Mouse (Mus musculus) small intestine, adult 2 months (tissue): Measurements from ENCODE around the gene Csnk2a2. TPM values are rescaled to one million over a fixed set of nuclear protein-coding genes. Genes with fewer than 3 reads are reported as not detected.
A peak's percentile ranks its signal among the peaks of the same experiment; 100 is the strongest.

Source experiments
- H3K27ac ChIP-seq: fragments of 200-500 bp; 2 replicates; pipeline ENCODE4 v1.5.1; 2012; ENCODE audit warnings: low read depth, low read length, control low read depth, inconsistent platforms; ENCODE audit not compliant: insufficient read depth
- H3K27me3 ChIP-seq: fragments of 200-500 bp; 2 replicates; pipeline ENCODE4 v1.6.1; 2012; ENCODE audit warnings: mild to moderate bottlenecking, moderate library complexity, low read length, inconsistent platforms; ENCODE audit not compliant: control insufficient read depth, insufficient read depth
- H3K36me3 ChIP-seq: fragments of 200-500 bp; 2 replicates; pipeline ENCODE4 v1.6.1; 2012; ENCODE audit warnings: mild to moderate bottlenecking, low read length, control low read depth, inconsistent platforms; ENCODE audit not compliant: control insufficient read depth, insufficient read depth
- H3K4me1 ChIP-seq: fragments of 200-500 bp; 2 replicates; pipeline ENCODE4 v1.6.1; 2012; ENCODE audit warnings: low read length, inconsistent platforms, mixed read lengths; ENCODE audit not compliant: control insufficient read depth, insufficient read depth, insufficient read length
- H3K4me3 ChIP-seq: fragments of 200-500 bp; 2 replicates; pipeline ENCODE4 v1.5.1; 2012; ENCODE audit warnings: low read depth, mild to moderate bottlenecking, control low read depth, inconsistent platforms, low read length, moderate library complexity
- CTCF ChIP-seq: fragments of 200-500 bp; IDR thresholded peaks from 2 replicates; pipeline ENCODE4 v1.5.1; 2012; ENCODE audit warnings: low read depth, mild to moderate bottlenecking, control low read depth, inconsistent platforms, low read length, moderate library complexity, mixed read lengths; ENCODE audit not compliant: insufficient replicate concordance, insufficient read length; ENCODE audit errors: extremely low read depth
- POLR2A ChIP-seq: fragments of 200-500 bp; IDR thresholded peaks from 2 replicates; pipeline ENCODE4 v1.6.1; 2012; ENCODE audit warnings: low read depth, mild to moderate bottlenecking, control low read depth, inconsistent platforms, low read length, moderate library complexity
- WGBS: fragments of 180-500 bp; shearing (Covaris S2); methylation state at CpG from one replicate; pipeline ENCODE4 v1.1.7; 2018; 5-methylcytosine and 5-hydroxymethylcytosine counted together
- polyA plus RNA-seq: library from polyadenylated mRNA; depleted of rRNA; stranded (reverse); fragments of >200 nt; gene quantifications from 2 replicates; pipeline ENCODE4 v1.2.3, GENCODE M21; 2012

Csnk2a2 gene
- polyA plus RNA-seq, 1 experiment: 8.2 TPM

- WGBS: 50% methylated on average over 5 of the region's 5 CpGs
- TF ChIP-seq POLR2A: no peak
- no peak for TF ChIP-seq CTCF
Observed at GRCm38 (mm10) chr8:95440168-95440709, 49.6 kb downstream of the Csnk2a2 start.

GRCm38 (mm10) chr8:95439421-95439820 is 50.4 kb downstream of the Csnk2a2 start:
- TF ChIP-seq POLR2A (no peak), CTCF (no peak)

More at GRCm38 (mm10) chr8:95440168-95440709, 49.6 kb downstream of the Csnk2a2 start:
- H3K27me3 ChIP-seq: no peaks in the 10 kb centered on the region
- no peak overlapping the region for H3K27ac ChIP-seq
- no peak overlapping the region for H3K4me3 ChIP-seq
- H3K36me3 ChIP-seq: no peaks in the 10 kb centered on the region
- no peaks in the 10 kb centered on the region for H3K4me1 ChIP-seq

GRCm38 (mm10) chr8:95437341-95437992 is 52.4 kb downstream of the Csnk2a2 start:
- 40% methylated on average over 5 of the region's 5 CpGs for WGBS
- Histone ChIP-seq H3K4me1 (peaks cover 7% of the 10 kb centered on the region), H3K27me3 (no peaks in the 10 kb centered on the region), H3K27ac (no peak overlapping the region), H3K36me3 (no peaks in the 10 kb centered on the region), H3K4me3 (no peak overlapping the region)
- TF ChIP-seq CTCF (no peak), POLR2A (no peak)

More at GRCm38 (mm10) chr8:95439421-95439820, 50.4 kb downstream of the Csnk2a2 start:
- Histone ChIP-seq H3K27ac (no peak overlapping the region), H3K4me3 (no peak overlapping the region), H3K27me3 (no peaks in the 10 kb centered on the region), H3K36me3 (no peaks in the 10 kb centered on the region), H3K4me1 (no peaks in the 10 kb centered on the region)
- 91% methylated on average over 2 of the region's 2 CpGs for WGBS

- no peak overlapping the region for H3K27ac ChIP-seq
- H3K36me3 ChIP-seq: no peaks in the 10 kb centered on the region
- 93% methylated on average over 3 of the region's 3 CpGs for WGBS
Observed at GRCm38 (mm10) chr8:95435930-95436329, 53.9 kb downstream of the Csnk2a2 start.

GRCm38 (mm10) chr8:95435471-95435870 is 54.4 kb downstream of the Csnk2a2 start:
- no peaks in the 10 kb centered on the region for H3K27me3 ChIP-seq
- H3K27ac ChIP-seq: no peak overlapping the region
- peaks cover 14% of the 10 kb centered on the region for H3K4me1 ChIP-seq
- TF ChIP-seq CTCF: no peak
- no peak for TF ChIP-seq POLR2A
- WGBS: 88% methylated on average over 9 of the region's 9 CpGs
- H3K36me3 ChIP-seq: no peaks in the 10 kb centered on the region
- no peak overlapping the region for H3K4me3 ChIP-seq

More at GRCm38 (mm10) chr8:95435930-95436329, 53.9 kb downstream of the Csnk2a2 start:
- Histone ChIP-seq H3K27me3 (no peaks in the 10 kb centered on the region), H3K4me1 (peaks cover 12% of the 10 kb centered on the region), H3K4me3 (no peak overlapping the region)
- TF ChIP-seq POLR2A (no peak), CTCF (no peak)

- H3K4me1 ChIP-seq: peaks cover 17% of the 10 kb centered on the region
- no peaks in the 10 kb centered on the region for H3K27me3 ChIP-seq
- H3K4me3 ChIP-seq: peak within 1 kb of the TSS; percentile 85
- peak within 1 kb of the TSS; percentile 83 for H3K27ac ChIP-seq
- under 1% methylated on average over 50 of the region's 51 CpGs for WGBS
- H3K36me3 ChIP-seq: no peaks in the 10 kb centered on the region
- TF ChIP-seq POLR2A (peak; percentile 64), CTCF (no peak)
Observed at GRCm38 (mm10) chr8:95434686-95435439, 55.0 kb downstream of the Csnk2a2 start, which contains the start of gene Cfap20. TSS of gene Cfap20 (minus strand) at chr8:95434869.

- Histone ChIP-seq H3K27me3 (no peaks in the 10 kb centered on the region), H3K4me3 (peak overlapping the region; percentile 85), H3K27ac (peak overlapping the region; percentile 83), H3K36me3 (no peaks in the 10 kb centered on the region), H3K4me1 (peaks cover 22% of the 10 kb centered on the region)
- no peak for TF ChIP-seq CTCF
- no peak for TF ChIP-seq POLR2A
- WGBS: under 1% methylated on average over 25 of the region's 25 CpGs
Observed at GRCm38 (mm10) chr8:95434233-95434632, 55.6 kb downstream of the Csnk2a2 start.
